Mouse (Mus musculus) adrenal gland, postnatal 25 days (tissue): ENCODE data around the gene Prr27. TPM values are rescaled to one million over a fixed set of nuclear protein-coding genes. Genes with fewer than 3 reads are reported as not detected.
A peak's percentile ranks its signal among the peaks of the same experiment; 100 is the strongest.

Source experiments
- DNase-seq: peaks from one replicate; pipeline ENCODE4 v3.0.0; 2021; ENCODE audit warnings: mixed read lengths
- long read RNA-seq: library from polyadenylated mRNA; stranded (forward); transcript quantifications from one replicate; pipeline ENCODE4 v2.0.0, GENCODE M21; 2021
- total RNA-seq: library from RNA; stranded (reverse); gene quantifications from 2 replicates; pipeline ENCODE4 v1.2.3, GENCODE M21; 2021

Prr27 gene
- total RNA-seq: not detected in 2 replicates
- long read RNA-seq: 0 reads

- no peak for DNase-seq
These were observed at the start of gene Prr27 for GRCm38 (mm10) chr5:87825386-87825785. Gene Prr27 (plus strand): TSS chr5:87825686.

- no peak for DNase-seq
These were observed 42.8 kb upstream of the Prr27 start for GRCm38 (mm10) chr5:87782731-87783130.

GRCm38 (mm10) chr5:87807782-87808181 lies 17.7 kb upstream of the Prr27 start, which contains the start of gene Csn1s2b:
Gene Csn1s2b (plus strand): TSS chr5:87808082.
- DNase-seq: no peak

GRCm38 (mm10) chr5:87809253-87809652 lies 16.2 kb upstream of the Prr27 start:
- no peak for DNase-seq

- no peak for DNase-seq
These were observed 29.7 kb downstream of the Prr27 start for GRCm38 (mm10) chr5:87855136-87855716.

- no peak for DNase-seq
These were observed 44.6 kb downstream of the Prr27 start for GRCm38 (mm10) chr5:87870084-87870483.

GRCm38 (mm10) chr5:87871423-87871822 lies 45.9 kb downstream of the Prr27 start:
- DNase-seq: peak; percentile 25

GRCm38 (mm10) chr5:87884729-87885128 lies 59.2 kb downstream of the Prr27 start, which contains the start of gene Odam:
Gene Odam (plus strand): TSS chr5:87885029.
- no peak for DNase-seq

Other genes starting within 250 kb of the Prr27 start
- gene Sult1e1, start 234.1 kb upstream of the Prr27 start, total RNA-seq: 0.24 TPM in 1 of 2 replicates, not detected in the other
- gene Csn1s1, start 159.5 kb upstream of the Prr27 start, total RNA-seq: not detected in 2 replicates
- not detected in 2 replicates for gene Csn2, start 126.1 kb upstream of the Prr27 start, total RNA-seq
- gene Csn1s2a, start 51.1 kb upstream of the Prr27 start, total RNA-seq: not detected in 2 replicates
- not detected in 2 replicates for gene Csn1s2b, start 17.6 kb upstream of the Prr27 start, total RNA-seq
- not detected in 2 replicates for gene Odam, start 59.3 kb downstream of the Prr27 start, total RNA-seq
- not detected in 2 replicates for gene Csn3, start 99.9 kb downstream of the Prr27 start, total RNA-seq
- gene 2310003L06Rik, start 143.8 kb downstream of the Prr27 start, total RNA-seq: not detected in 2 replicates
- gene Gm28434, start 143.8 kb downstream of the Prr27 start, total RNA-seq: not detected in 2 replicates
- gene Cabs1, start 153.8 kb downstream of the Prr27 start, total RNA-seq: not detected in 2 replicates
- gene Smr3a, start 176.9 kb downstream of the Prr27 start, total RNA-seq: not detected in 2 replicates